Mouse (Mus musculus): ENCODE data around the gene Nt5c2. TPM values are rescaled to one million over a fixed set of nuclear protein-coding genes. Genes with fewer than 3 reads are reported as not detected.
A peak's percentile ranks its signal among the peaks of the same experiment; 100 is the strongest.

Gene Nt5c2
- polyA plus RNA-seq, 1 experiment from 2014 or later: 85.4 TPM

GRCm38 (mm10) chr19:47036596-47036995, 21.6 kb upstream of the Nt5c2 start:
- Histone ChIP-seq H3K9ac (no peak overlapping the region), H3K36me3 (peaks cover 36% of the 10 kb centered on the region), H3K27me3 (no peaks in the 10 kb centered on the region), H3K4me1 (no peaks in the 10 kb centered on the region), H3K9me3 (no peaks in the 10 kb centered on the region), H3K27ac (no peak overlapping the region), H3K4me3 (no peak overlapping the region), H3K4me2 (no peak overlapping the region)
- ATAC-seq (ENCODE audit: borderline replicate concordance, extremely low read depth, low FRiP score, low TSS enrichment): no peak
- 84% methylated on average over 3 of the region's 3 CpGs for WGBS

- 77% methylated on average over 4 of the region's 4 CpGs for WGBS
- Histone ChIP-seq H3K27ac (no peak overlapping the region), H3K4me1 (no peaks in the 10 kb centered on the region), H3K27me3 (no peaks in the 10 kb centered on the region), H3K36me3 (peaks cover 31% of the 10 kb centered on the region), H3K9ac (no peak overlapping the region), H3K9me3 (no peaks in the 10 kb centered on the region), H3K4me2 (no peak overlapping the region), H3K4me3 (no peak overlapping the region)
- no peak for ATAC-seq (ENCODE audit: borderline replicate concordance, extremely low read depth, low FRiP score, low TSS enrichment)
Measured at GRCm38 (mm10) chr19:47034916-47035315, 20.0 kb upstream of the Nt5c2 start.

GRCm38 (mm10) chr19:47031770-47032169, 16.8 kb upstream of the Nt5c2 start:
- Histone ChIP-seq H3K9ac (no peak overlapping the region), H3K27ac (no peak overlapping the region), H3K27me3 (no peaks in the 10 kb centered on the region), H3K4me3 (no peak overlapping the region), H3K36me3 (peaks cover 14% of the 10 kb centered on the region; the same call in 1 of the 2 replicates), H3K4me2 (no peak overlapping the region), H3K9me3 (no peaks in the 10 kb centered on the region), H3K4me1 (no peaks in the 10 kb centered on the region)
- ATAC-seq (ENCODE audit: borderline replicate concordance, extremely low read depth, low FRiP score, low TSS enrichment): no peak
- WGBS: 86% methylated on average over 6 of the region's 6 CpGs

GRCm38 (mm10) chr19:47029796-47030195, 14.8 kb upstream of the Nt5c2 start:
- no peak for ATAC-seq (ENCODE audit: borderline replicate concordance, extremely low read depth, low FRiP score, low TSS enrichment)
- no peak overlapping the region for H3K9ac ChIP-seq
- no peak overlapping the region for H3K27ac ChIP-seq
- peaks cover 5% of the 10 kb centered on the region; the same call in 1 of the 2 replicates for H3K4me1 ChIP-seq
- WGBS: 81% methylated on average over 9 of the region's 9 CpGs
- H3K9me3 ChIP-seq: no peaks in the 10 kb centered on the region
- H3K4me3 ChIP-seq: no peak overlapping the region
- H3K27me3 ChIP-seq: no peaks in the 10 kb centered on the region
- peaks cover 13% of the 10 kb centered on the region; the same call in 1 of the 2 replicates for H3K36me3 ChIP-seq
- no peak overlapping the region for H3K4me2 ChIP-seq

GRCm38 (mm10) chr19:47026513-47026912, 11.6 kb upstream of the Nt5c2 start:
- no peak for ATAC-seq (ENCODE audit: borderline replicate concordance, extremely low read depth, low FRiP score, low TSS enrichment)
- H3K4me2 ChIP-seq: no peak overlapping the region
- no peak overlapping the region for H3K9ac ChIP-seq

GRCm38 (mm10) chr19:47024954-47025353, 10.0 kb upstream of the Nt5c2 start:
- WGBS: 32% methylated on average over 10 of the region's 10 CpGs
- no peaks in the 10 kb centered on the region for H3K9me3 ChIP-seq
- H3K36me3 ChIP-seq: no peaks in the 10 kb centered on the region
- H3K4me1 ChIP-seq: peaks cover 10% of the 10 kb centered on the region
- H3K27ac ChIP-seq: no peak overlapping the region
- H3K4me2 ChIP-seq: no peak overlapping the region
- no peak overlapping the region for H3K9ac ChIP-seq
- peak; percentile 90 for ATAC-seq (ENCODE audit: borderline replicate concordance, extremely low read depth, low FRiP score, low TSS enrichment)
- H3K27me3 ChIP-seq: no peaks in the 10 kb centered on the region
- H3K4me3 ChIP-seq: no peak overlapping the region

More at GRCm38 (mm10) chr19:47026513-47026912, 11.6 kb upstream of the Nt5c2 start:
- no peaks in the 10 kb centered on the region for H3K36me3 ChIP-seq
- H3K27me3 ChIP-seq: no peaks in the 10 kb centered on the region
- no peak overlapping the region for H3K4me3 ChIP-seq
- no peaks in the 10 kb centered on the region for H3K9me3 ChIP-seq
- peaks cover 10% of the 10 kb centered on the region for H3K4me1 ChIP-seq
- no peak overlapping the region for H3K27ac ChIP-seq
- WGBS: 84% methylated on average over 4 of the region's 4 CpGs

- Histone ChIP-seq H3K27me3 (0 out of 2 replicates have a peak, but pooled peaks cover 3% of the 10 kb centered on the region), H3K4me1 (peaks cover 10% of the 10 kb centered on the region), H3K27ac (no peak overlapping the region), H3K9ac (no peak overlapping the region), H3K4me3 (no peak overlapping the region), H3K36me3 (no peaks in the 10 kb centered on the region), H3K9me3 (no peaks in the 10 kb centered on the region), H3K4me2 (no peak overlapping the region)
- ATAC-seq (ENCODE audit: borderline replicate concordance, extremely low read depth, low FRiP score, low TSS enrichment): no peak
- 67% methylated on average over 13 of the region's 13 CpGs for WGBS
Measured at GRCm38 (mm10) chr19:47023546-47023945, 8.6 kb upstream of the Nt5c2 start.

- no peak for ATAC-seq (ENCODE audit: borderline replicate concordance, extremely low read depth, low FRiP score, low TSS enrichment)
- 80% methylated on average over 4 of the region's 4 CpGs for WGBS
- Histone ChIP-seq H3K27me3 (peaks cover 8% of the 10 kb centered on the region), H3K4me1 (peaks cover 10% of the 10 kb centered on the region), H3K9me3 (no peaks in the 10 kb centered on the region), H3K9ac (no peak overlapping the region), H3K36me3 (no peaks in the 10 kb centered on the region), H3K4me3 (no peak overlapping the region), H3K27ac (no peak overlapping the region), H3K4me2 (no peak overlapping the region)
Measured at GRCm38 (mm10) chr19:47022709-47023108, 7.8 kb upstream of the Nt5c2 start.

- Histone ChIP-seq H3K9ac (no peak overlapping the region), H3K36me3 (no peaks in the 10 kb centered on the region), H3K27me3 (peaks cover 37% of the 10 kb centered on the region), H3K4me1 (peaks cover 15% of the 10 kb centered on the region), H3K4me2 (no peak overlapping the region), H3K27ac (no peak overlapping the region), H3K9me3 (no peaks in the 10 kb centered on the region), H3K4me3 (no peak overlapping the region)
- WGBS: 20% methylated on average over 6 of the region's 6 CpGs
- no peak for ATAC-seq (ENCODE audit: borderline replicate concordance, extremely low read depth, low FRiP score, low TSS enrichment)
Measured at GRCm38 (mm10) chr19:47019326-47019725, 4.4 kb upstream of the Nt5c2 start.

GRCm38 (mm10) chr19:47018330-47018729, 3.4 kb upstream of the Nt5c2 start:
- ATAC-seq (ENCODE audit: borderline replicate concordance, extremely low read depth, low FRiP score, low TSS enrichment): no peak
- H3K9ac ChIP-seq: no peak overlapping the region
- WGBS: 40% methylated on average over 2 of the region's 2 CpGs
- H3K9me3 ChIP-seq: no peaks in the 10 kb centered on the region
- no peak overlapping the region for H3K4me3 ChIP-seq
- H3K27me3 ChIP-seq: peaks cover 47% of the 10 kb centered on the region
- H3K27ac ChIP-seq: no peak overlapping the region
- no peak overlapping the region for H3K4me2 ChIP-seq
- H3K36me3 ChIP-seq: no peaks in the 10 kb centered on the region
- peaks cover 18% of the 10 kb centered on the region for H3K4me1 ChIP-seq

GRCm38 (mm10) chr19:47017831-47018230, 2.9 kb upstream of the Nt5c2 start:
- Histone ChIP-seq H3K27ac (no peak overlapping the region), H3K9me3 (no peaks in the 10 kb centered on the region), H3K4me1 (peaks cover 18% of the 10 kb centered on the region), H3K4me3 (no peak overlapping the region), H3K4me2 (no peak overlapping the region), H3K27me3 (peaks cover 52% of the 10 kb centered on the region), H3K9ac (no peak overlapping the region), H3K36me3 (no peaks in the 10 kb centered on the region)
- ATAC-seq (ENCODE audit: borderline replicate concordance, extremely low read depth, low FRiP score, low TSS enrichment): no peak
- 12% methylated on average over 3 of the region's 3 CpGs for WGBS

- ATAC-seq (ENCODE audit: borderline replicate concordance, extremely low read depth, low FRiP score, low TSS enrichment): no peak
- H3K9me3 ChIP-seq: no peaks in the 10 kb centered on the region
- H3K9ac ChIP-seq: no peak overlapping the region
- H3K4me2 ChIP-seq: no peak overlapping the region
- no peak overlapping the region for H3K4me3 ChIP-seq
- H3K27ac ChIP-seq: no peak overlapping the region
- under 1% methylated on average over 15 of the region's 15 CpGs for WGBS
- no peaks in the 10 kb centered on the region for H3K36me3 ChIP-seq
- H3K4me1 ChIP-seq: peaks cover 18% of the 10 kb centered on the region
- H3K27me3 ChIP-seq: peaks cover 65% of the 10 kb centered on the region
Measured at GRCm38 (mm10) chr19:47016487-47016886, 1.5 kb upstream of the Nt5c2 start.

GRCm38 (mm10) chr19:47015965-47016364, 1.0 kb upstream of the Nt5c2 start:
- H3K9ac ChIP-seq: no peak overlapping the region
- H3K4me3 ChIP-seq: no peak overlapping the region
- no peak overlapping the region for H3K27ac ChIP-seq
- no peaks in the 10 kb centered on the region for H3K36me3 ChIP-seq
- ATAC-seq (ENCODE audit: borderline replicate concordance, extremely low read depth, low FRiP score, low TSS enrichment): no peak
- peaks cover 66% of the 10 kb centered on the region for H3K27me3 ChIP-seq
- peaks cover 18% of the 10 kb centered on the region for H3K4me1 ChIP-seq
- H3K4me2 ChIP-seq: no peak overlapping the region
- WGBS: 4% methylated on average over 9 of the region's 9 CpGs
- no peaks in the 10 kb centered on the region for H3K9me3 ChIP-seq
